Mouse (Mus musculus) splenic B cell, adult 2 months (primary cell): ENCODE results near the gene Fgfbp3.
"Not testable (repeated sequence)": the region's sequence is repeated elsewhere in the genome, so short reads cannot be mapped to it uniquely, and the experiment has no call there.

ENCODE experiments used
- DNase-seq: peaks from one replicate; pipeline ENCODE4 v3.0.0-alpha.2; 2011; ENCODE audit warnings: low read depth, low spot score
- H3K27me3 ChIP-seq: 2 replicates; pipeline ENCODE4 v1.6.1; 2012; ENCODE audit warnings: mild to moderate bottlenecking, low read length, moderate library complexity, mixed read lengths; ENCODE audit not compliant: control insufficient read depth, poor library complexity, insufficient read depth, severe bottlenecking
- H3K36me3 ChIP-seq: 2 replicates; pipeline ENCODE4 v1.6.1; 2012; ENCODE audit warnings: mild to moderate bottlenecking, low read length, moderate library complexity, mixed read lengths; ENCODE audit not compliant: control insufficient read depth, poor library complexity, insufficient read depth, severe bottlenecking

Fgfbp3 gene

GRCm38 (mm10) chr19:36891746-36892145, 27.7 kb downstream of the Fgfbp3 start:
- peaks cover 13% of the 10 kb centered on the region for H3K36me3 ChIP-seq
- DNase-seq: no peak
- H3K27me3 ChIP-seq: no peaks in the 10 kb centered on the region

- DNase-seq: no peak
- Histone ChIP-seq H3K36me3 (peaks cover 23% of the 10 kb centered on the region), H3K27me3 (no peaks in the 10 kb centered on the region; the same call in 1 of the 2 replicates)
Observed at GRCm38 (mm10) chr19:36887706-36888105, 31.7 kb downstream of the Fgfbp3 start.

GRCm38 (mm10) chr19:36886316-36886715, 33.1 kb downstream of the Fgfbp3 start:
- Histone ChIP-seq H3K36me3 (peaks cover 23% of the 10 kb centered on the region), H3K27me3 (no peaks in the 10 kb centered on the region; the same call in 1 of the 2 replicates)
- peak; percentile 34 for DNase-seq

GRCm38 (mm10) chr19:36883119-36883518, 36.3 kb downstream of the Fgfbp3 start:
- H3K36me3 ChIP-seq: peaks cover 19% of the 10 kb centered on the region
- peak; percentile 62 for DNase-seq
- no peaks in the 10 kb centered on the region; the same call in 1 of the 2 replicates for H3K27me3 ChIP-seq

GRCm38 (mm10) chr19:36878743-36879495, 40.5 kb downstream of the Fgfbp3 start:
- H3K36me3 ChIP-seq: peaks cover 21% of the 10 kb centered on the region
- no peaks in the 10 kb centered on the region for H3K27me3 ChIP-seq
- no peak for DNase-seq

GRCm38 (mm10) chr19:36877329-36877728, 42.1 kb downstream of the Fgfbp3 start:
- Histone ChIP-seq H3K27me3 (no peaks in the 10 kb centered on the region), H3K36me3 (peaks cover 21% of the 10 kb centered on the region)
- DNase-seq: no peak

- DNase-seq: no peak
- peaks cover 23% of the 10 kb centered on the region; the same call in 1 of the 2 replicates for H3K36me3 ChIP-seq
- H3K27me3 ChIP-seq: no peaks in the 10 kb centered on the region
Observed at GRCm38 (mm10) chr19:36874651-36875050, 44.8 kb downstream of the Fgfbp3 start.

- H3K36me3 ChIP-seq: peaks cover 27% of the 10 kb centered on the region
- not testable (repeated sequence) for DNase-seq, H3K27me3 ChIP-seq
Observed at GRCm38 (mm10) chr19:36868675-36869074, 50.7 kb downstream of the Fgfbp3 start.
